Mouse (Mus musculus): ENCODE data around the gene Arhgap44. TPM values are rescaled to one million over a fixed set of nuclear protein-coding genes. Genes with fewer than 3 reads are reported as not detected.

The Arhgap44 gene
- total and polyA plus RNA-seq, 3 experiments: 14.9 to 26.6 (median 21.8) TPM

- no peaks in the 10 kb centered on the region for H3K4me1 ChIP-seq (ENCODE audit: control insufficient read depth, insufficient read depth, low read length)
- no peak overlapping the region for H3K4me3 ChIP-seq
- H3K27me3 ChIP-seq (ENCODE audit: control insufficient read depth, insufficient read depth, low read length): no peaks in the 10 kb centered on the region; the same call in 1 of the 2 replicates
- intact Hi-C loops (cut with DNase I): no loop called here
- H3K9ac ChIP-seq (ENCODE audit: low read depth, low read length): no peak overlapping the region
- no peak overlapping the region for H3K27ac ChIP-seq
- TF ChIP-seq POLR2A (IDR thresholded peaks at IDR 0.05; ENCODE audit: insufficient read depth, low read depth, low read length) (no peak), CTCF (IDR thresholded peaks at IDR 0.05) (no peak), EP300 (IDR thresholded peaks at IDR 0.05; ENCODE audit: insufficient read depth, low read depth, low read length) (no peak)
- no peaks in the 10 kb centered on the region for H3K36me3 ChIP-seq (ENCODE audit: control insufficient read depth, insufficient read depth, low read length)
- WGBS: 56% methylated on average over 3 of the region's 3 CpGs
- no peak for DNase-seq
- H3K79me2 ChIP-seq (replicated peaks; ENCODE audit: control insufficient read depth, insufficient read depth, low read length): no peaks in the 10 kb centered on the region
These were observed 191.2 kb downstream of the Arhgap44 start for GRCm38 (mm10) chr11:64971471-64971988.

- TF ChIP-seq POLR2A (IDR thresholded peaks at IDR 0.05; ENCODE audit: insufficient read depth, low read depth, low read length) (no peak), EP300 (IDR thresholded peaks at IDR 0.05; ENCODE audit: insufficient read depth, low read depth, low read length) (no peak), CTCF (IDR thresholded peaks at IDR 0.05) (no peak)
- no peaks in the 10 kb centered on the region for H3K4me1 ChIP-seq (ENCODE audit: control insufficient read depth, insufficient read depth, low read length)
- no peaks in the 10 kb centered on the region; the same call in 1 of the 2 replicates for H3K27me3 ChIP-seq (ENCODE audit: control insufficient read depth, insufficient read depth, low read length)
- H3K27ac ChIP-seq: no peak overlapping the region
- no peak overlapping the region for H3K9ac ChIP-seq (ENCODE audit: low read depth, low read length)
- no peaks in the 10 kb centered on the region for H3K79me2 ChIP-seq (replicated peaks; ENCODE audit: control insufficient read depth, insufficient read depth, low read length)
- H3K4me3 ChIP-seq: no peak overlapping the region
- no peak for DNase-seq
- WGBS: 48% methylated on average over 4 of the region's 4 CpGs
- H3K36me3 ChIP-seq (ENCODE audit: control insufficient read depth, insufficient read depth, low read length): no peaks in the 10 kb centered on the region
- intact Hi-C loops (cut with DNase I): loop anchor here (5.0 kb wide), 1 partner anchor 1757 kb away; no protein-coding TSS in a partner anchor
These were observed 193.8 kb downstream of the Arhgap44 start for GRCm38 (mm10) chr11:64968939-64969342.

- WGBS: 6% methylated on average over 3 of the region's 3 CpGs
- intact Hi-C loops (cut with DNase I): loop anchor here (5.0 kb wide), 1 partner anchor 1756 kb away; no protein-coding TSS in a partner anchor
- no peak overlapping the region for H3K9ac ChIP-seq (ENCODE audit: low read depth, low read length)
- TF ChIP-seq POLR2A (IDR thresholded peaks at IDR 0.05; ENCODE audit: insufficient read depth, low read depth, low read length): no peak
- TF ChIP-seq CTCF (IDR thresholded peaks at IDR 0.05): peak; percentile 80
- 0 out of 2 replicates have a peak, but pooled peaks have one; percentile 53 for TF ChIP-seq EP300 (IDR thresholded peaks at IDR 0.05; ENCODE audit: insufficient read depth, low read depth, low read length)
- DNase-seq: peak; percentile 48 to 61
- H3K27me3 ChIP-seq (ENCODE audit: control insufficient read depth, insufficient read depth, low read length): no peaks in the 10 kb centered on the region
- H3K79me2 ChIP-seq (replicated peaks; ENCODE audit: control insufficient read depth, insufficient read depth, low read length): no peaks in the 10 kb centered on the region
- no peaks in the 10 kb centered on the region for H3K4me1 ChIP-seq (ENCODE audit: control insufficient read depth, insufficient read depth, low read length)
- H3K27ac ChIP-seq: no peak overlapping the region
- H3K36me3 ChIP-seq (ENCODE audit: control insufficient read depth, insufficient read depth, low read length): no peaks in the 10 kb centered on the region
- no peak overlapping the region for H3K4me3 ChIP-seq
These were observed 194.3 kb downstream of the Arhgap44 start for GRCm38 (mm10) chr11:64968507-64968906.

GRCm38 (mm10) chr11:64962629-64963028 is 200.1 kb downstream of the Arhgap44 start:
- 83% methylated on average over 2 of the region's 2 CpGs for WGBS
- intact Hi-C loops (cut with DNase I): no loop called here

GRCm38 (mm10) chr11:64956962-64957729 is 205.6 kb downstream of the Arhgap44 start:
- no peak for TF ChIP-seq CTCF (IDR thresholded peaks at IDR 0.05)
- TF ChIP-seq POLR2A (IDR thresholded peaks at IDR 0.05; ENCODE audit: insufficient read depth, low read depth, low read length): no peak
- no peak for TF ChIP-seq EP300 (IDR thresholded peaks at IDR 0.05; ENCODE audit: insufficient read depth, low read depth, low read length)
- H3K27ac ChIP-seq: no peak overlapping the region
- H3K79me2 ChIP-seq (replicated peaks; ENCODE audit: control insufficient read depth, insufficient read depth, low read length): no peaks in the 10 kb centered on the region
- 5% methylated on average over 16 of the region's 16 CpGs for WGBS
- DNase-seq: no peak
- no peak overlapping the region for H3K9ac ChIP-seq (ENCODE audit: low read depth, low read length)
- no peaks in the 10 kb centered on the region for H3K4me1 ChIP-seq (ENCODE audit: control insufficient read depth, insufficient read depth, low read length)
- intact Hi-C loops (cut with DNase I): no loop called here
- no peaks in the 10 kb centered on the region for H3K36me3 ChIP-seq (ENCODE audit: control insufficient read depth, insufficient read depth, low read length)
- no peak overlapping the region for H3K4me3 ChIP-seq
- no peaks in the 10 kb centered on the region for H3K27me3 ChIP-seq (ENCODE audit: control insufficient read depth, insufficient read depth, low read length)

More at GRCm38 (mm10) chr11:64962629-64963028, 200.1 kb downstream of the Arhgap44 start:
- no peaks in the 10 kb centered on the region for H3K36me3 ChIP-seq (ENCODE audit: control insufficient read depth, insufficient read depth, low read length)
- H3K4me1 ChIP-seq (ENCODE audit: control insufficient read depth, insufficient read depth, low read length): no peaks in the 10 kb centered on the region
- TF ChIP-seq POLR2A (IDR thresholded peaks at IDR 0.05; ENCODE audit: insufficient read depth, low read depth, low read length): no peak
- no peak for TF ChIP-seq EP300 (IDR thresholded peaks at IDR 0.05; ENCODE audit: insufficient read depth, low read depth, low read length)
- TF ChIP-seq CTCF (IDR thresholded peaks at IDR 0.05): no peak
- no peak overlapping the region for H3K4me3 ChIP-seq
- H3K27me3 ChIP-seq (ENCODE audit: control insufficient read depth, insufficient read depth, low read length): no peaks in the 10 kb centered on the region
- no peak for DNase-seq
- H3K27ac ChIP-seq: no peak overlapping the region
- no peaks in the 10 kb centered on the region for H3K79me2 ChIP-seq (replicated peaks; ENCODE audit: control insufficient read depth, insufficient read depth, low read length)
- H3K9ac ChIP-seq (ENCODE audit: low read depth, low read length): no peak overlapping the region

Small RNA genes within 50 kb of the gene (microRNA-seq; reads per million reads assigned to microRNA genes)
- 0 reads per million in 2 experiments for gene Gm25991

Other genes with a start within 250 kb of the Arhgap44 start
- 10 to 100 TPM; 16.9 to 20.2 TPM for gene Elac2, start 183.9 kb downstream of the Arhgap44 start, total RNA-seq (2021)
- 17.2 TPM in 2 replicates for gene Elac2, start 183.9 kb downstream of the Arhgap44 start, polyA plus RNA-seq (2012; rRNA removed)
- under 1 TPM in 1 of 2 experiments, not detected in 1; 0.41 TPM for gene 1700086D15Rik, start 3.1 kb downstream of the Arhgap44 start, total RNA-seq (2021)
- gene 1700086D15Rik, start 3.1 kb downstream of the Arhgap44 start, polyA plus RNA-seq (2012; rRNA removed): not detected in 2 replicates
- 10 to 100 TPM; 82.5 to 87.1 TPM for gene Myocd, start 107.0 kb upstream of the Arhgap44 start, total RNA-seq (2021)
- 30.6 and 37.7 TPM in 2 replicates for gene Myocd, start 107.0 kb upstream of the Arhgap44 start, polyA plus RNA-seq (2012; rRNA removed)

Data from heart, adult 2 months (tissue).